Mouse (Mus musculus): Measurements from ENCODE around the gene P4ha2.

- TF ChIP-seq CTCF (IDR thresholded peaks at IDR 0.05; ENCODE audit: low read depth) (no peak), EP300 (IDR thresholded peaks at IDR 0.05; ENCODE audit: low read depth) (no peak)
Measured at GRCm38 (mm10) chr11:54062086-54062752, 37.7 kb upstream of the P4ha2 start.
